Mouse (Mus musculus): ENCODE results near the gene Zcchc7.
A peak's percentile ranks its signal among the peaks of the same experiment; 100 is the strongest.

The Zcchc7 gene

DNA sequence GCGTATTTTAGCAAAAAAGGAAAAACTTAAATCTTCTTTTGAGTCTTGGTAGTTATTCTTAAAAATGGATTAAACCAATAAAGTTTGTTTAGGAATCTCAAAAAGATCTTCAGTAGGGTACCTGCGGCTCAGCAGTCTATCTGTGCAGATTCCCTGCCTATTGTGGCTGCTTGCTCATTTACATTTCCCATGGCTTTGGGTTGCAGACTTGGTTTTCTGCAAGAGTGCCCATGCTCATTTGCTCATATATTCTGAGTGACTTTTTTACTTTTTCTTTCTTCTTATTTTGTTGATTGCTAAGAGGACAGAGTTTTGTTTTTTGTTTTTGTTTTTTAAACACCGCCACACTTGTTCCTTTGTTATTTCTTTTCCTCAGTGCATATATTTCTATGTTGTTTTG is 19.2 kb downstream of the Zcchc7 start:
- DNase-seq, result no peak

DNA sequence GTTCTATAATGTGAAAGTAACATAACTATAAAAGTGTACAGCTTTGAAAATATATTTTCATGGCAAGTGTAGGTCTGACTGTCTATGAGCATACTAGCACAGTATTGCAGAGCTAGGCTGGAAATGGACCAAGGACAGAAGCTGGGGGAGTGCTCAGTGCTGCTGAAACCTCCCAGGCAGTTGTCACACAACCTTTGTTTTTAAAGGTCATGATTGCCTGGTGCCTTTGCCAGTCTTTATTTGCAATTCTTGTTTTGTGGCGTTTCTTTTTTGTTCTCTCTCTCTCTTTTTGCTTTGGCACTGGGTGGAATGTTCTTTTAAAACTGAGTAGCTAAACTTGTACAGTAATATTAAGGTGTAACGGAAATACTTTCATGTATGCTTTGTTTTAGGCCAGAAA is 21.0 kb downstream of the Zcchc7 start:
- peak; percentile 21 for DNase-seq

GRCm38 (mm10) chr4:44777101-44777500 is 21.4 kb downstream of the Zcchc7 start:
- no peak for DNase-seq

DNA sequence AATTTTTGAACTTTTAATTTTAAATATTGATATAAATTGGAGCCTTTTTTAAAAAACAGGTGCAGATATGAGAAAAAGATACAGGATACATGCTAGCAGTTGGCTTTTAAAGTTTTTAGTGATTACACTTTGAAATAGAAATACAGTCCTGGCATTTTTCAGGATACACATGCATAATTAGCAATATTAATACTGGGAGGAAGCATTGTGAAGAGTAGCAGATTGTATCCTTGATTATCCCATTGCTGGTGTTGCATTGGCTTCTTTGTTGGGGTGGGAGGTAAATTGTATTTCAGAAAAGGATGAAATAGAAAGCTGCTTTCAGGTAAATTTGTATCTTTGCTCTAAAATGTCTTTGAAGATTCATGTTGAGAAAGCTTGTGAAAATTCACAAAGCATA is 22.0 kb downstream of the Zcchc7 start:
- no peak for DNase-seq

DNA sequence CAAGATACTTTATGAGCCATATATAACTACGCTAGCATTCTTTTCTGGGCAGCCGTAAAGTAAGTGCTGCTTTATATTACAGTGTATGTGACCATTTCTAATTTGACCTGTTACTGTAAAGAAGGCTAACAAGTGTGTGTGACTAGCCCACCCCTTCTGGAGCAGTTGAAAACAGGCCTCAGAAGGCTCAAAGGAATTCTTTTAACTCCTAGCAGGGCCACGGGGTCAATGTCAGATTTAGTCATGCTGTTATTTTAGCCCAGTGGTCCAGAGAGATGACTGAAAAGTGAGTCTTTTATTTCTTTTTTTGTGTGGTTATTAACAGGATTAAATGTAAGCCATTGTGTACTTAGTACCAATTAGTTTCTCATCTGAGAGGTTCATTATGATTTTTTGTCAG is 22.6 kb downstream of the Zcchc7 start:
- no peak for DNase-seq

- DNase-seq, result no peak
These were observed 24.9 kb downstream of the Zcchc7 start for GRCm38 (mm10) chr4:44780462-44781157.

DNA sequence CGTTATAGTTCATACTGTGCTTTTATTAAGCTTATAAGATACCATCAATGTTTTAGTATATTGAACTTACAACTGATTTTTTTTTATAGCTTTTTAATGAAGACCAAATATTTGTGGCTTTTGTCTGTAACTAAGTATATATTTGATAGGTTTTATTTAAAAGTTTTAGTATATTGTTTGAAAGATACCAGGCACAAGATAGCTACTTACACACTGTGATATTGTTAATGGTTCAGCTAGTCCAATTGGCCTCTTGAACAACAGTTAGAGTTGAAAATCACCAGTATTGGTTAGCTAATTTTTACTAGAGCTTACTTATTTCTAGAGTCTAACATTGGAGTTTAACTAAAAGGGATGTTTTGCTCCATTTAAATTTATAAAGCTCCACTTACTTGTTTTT is 25.8 kb downstream of the Zcchc7 start:
- DNase-seq, result no peak

GRCm38 (mm10) chr4:44783566-44784292 is 28.1 kb downstream of the Zcchc7 start:
- DNase-seq, result no peak

DNA sequence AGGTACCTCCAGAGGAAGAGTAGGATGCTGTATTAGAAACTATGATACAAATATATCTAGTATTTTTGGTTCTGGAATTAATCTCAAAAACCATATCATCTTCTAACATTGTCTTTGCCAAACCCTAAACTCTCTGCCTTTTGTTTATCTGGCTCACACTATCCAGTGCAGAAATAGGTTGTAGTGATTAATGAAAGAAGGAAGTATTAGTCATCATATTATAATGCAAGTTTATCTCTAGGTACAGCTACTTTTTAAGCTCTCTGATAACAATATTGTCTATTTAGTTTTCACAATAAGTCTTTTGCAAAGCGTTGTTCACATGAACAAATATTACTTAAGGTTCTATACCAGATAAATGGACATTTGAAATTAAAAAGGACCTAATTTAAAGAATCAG is 57.2 kb downstream of the Zcchc7 start:
- no peak for DNase-seq

- DNase-seq, result peak; percentile 6
These were observed 58.1 kb downstream of the Zcchc7 start for GRCm38 (mm10) chr4:44813770-44814169.

GRCm38 (mm10) chr4:44816584-44816983 is 60.9 kb downstream of the Zcchc7 start:
- DNase-seq, result no peak

DNA sequence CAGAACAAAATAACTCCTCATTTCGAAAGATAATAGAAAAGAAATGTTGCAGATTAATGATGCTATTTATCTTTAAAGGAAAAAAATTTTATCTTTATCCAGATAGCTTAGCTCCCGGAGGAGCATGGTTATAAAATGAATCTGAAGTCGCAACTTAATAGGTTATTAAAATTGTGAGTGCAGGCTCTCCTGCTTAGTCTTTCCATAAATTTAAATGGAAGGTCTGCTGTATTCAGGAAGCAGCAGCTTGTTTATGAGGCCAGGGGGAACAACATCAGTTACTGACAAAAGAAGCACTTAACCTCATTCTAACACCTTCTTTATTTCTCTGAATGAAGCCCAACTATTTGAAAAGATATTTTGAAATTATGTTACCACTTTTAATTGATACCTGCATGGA is 74.9 kb downstream of the Zcchc7 start:
- DNase-seq, result no peak

GRCm38 (mm10) chr4:44851835-44852251 is 96.2 kb downstream of the Zcchc7 start:
- DNase-seq, result no peak

- no peak for DNase-seq
These were observed 115.9 kb downstream of the Zcchc7 start for GRCm38 (mm10) chr4:44871591-44871990.

- no peak for DNase-seq
These were observed 116.4 kb downstream of the Zcchc7 start for GRCm38 (mm10) chr4:44872048-44872447.

DNA sequence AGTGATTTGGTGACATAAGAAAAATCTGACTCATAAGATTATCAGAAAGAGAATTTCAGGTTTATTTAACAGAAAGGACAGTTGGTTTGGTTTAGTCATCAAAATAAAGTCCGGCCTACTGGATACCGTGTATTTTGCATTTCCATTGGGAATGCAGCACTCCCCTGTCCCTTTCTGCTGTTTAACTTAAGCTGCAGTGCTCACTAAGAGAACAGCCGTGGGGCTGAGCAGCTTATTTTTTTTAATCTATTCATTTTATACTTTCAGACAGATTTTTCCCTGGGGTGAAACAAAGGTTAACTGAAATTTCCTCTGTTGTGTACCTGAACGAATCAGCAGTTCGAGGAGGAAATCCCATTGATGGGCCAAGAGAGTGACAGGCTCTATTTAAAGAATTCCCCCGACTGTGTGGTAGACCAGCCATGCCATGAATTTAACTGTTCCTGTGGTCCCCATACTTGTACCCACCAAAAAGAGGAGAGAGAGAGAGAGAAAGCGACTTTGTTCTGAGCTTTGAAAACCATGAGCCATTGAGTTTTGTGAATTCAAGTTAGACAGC is 124.5 kb downstream of the Zcchc7 start:
- no peak for DNase-seq

DNA sequence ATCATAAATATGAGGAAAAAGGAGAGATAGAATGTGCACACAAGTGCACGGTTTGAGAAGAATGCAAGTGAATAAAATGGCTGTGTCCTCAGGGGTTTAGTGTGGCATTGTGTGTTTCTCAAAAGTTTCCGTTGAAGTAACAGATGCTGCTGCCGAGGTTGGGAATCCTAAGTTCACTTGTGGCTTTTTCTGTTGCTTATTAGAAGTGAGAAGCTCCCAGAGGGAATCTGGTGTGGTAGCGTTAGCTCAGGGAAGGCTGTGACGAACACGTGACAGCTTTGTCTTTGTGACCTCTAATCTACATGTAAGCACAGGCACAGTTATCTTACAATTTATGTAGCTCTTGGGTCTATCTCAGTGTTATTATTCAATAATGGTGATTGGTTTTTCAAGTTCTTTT is 130.5 kb downstream of the Zcchc7 start:
- no peak for DNase-seq

GRCm38 (mm10) chr4:44891344-44891743 is 135.7 kb downstream of the Zcchc7 start:
- no peak for DNase-seq

GRCm38 (mm10) chr4:44905651-44906271 is 150.1 kb downstream of the Zcchc7 start:
- DNase-seq, result peak; percentile 9

GRCm38 (mm10) chr4:44906399-44906798 is 150.7 kb downstream of the Zcchc7 start:
- DNase-seq, result no peak

DNA sequence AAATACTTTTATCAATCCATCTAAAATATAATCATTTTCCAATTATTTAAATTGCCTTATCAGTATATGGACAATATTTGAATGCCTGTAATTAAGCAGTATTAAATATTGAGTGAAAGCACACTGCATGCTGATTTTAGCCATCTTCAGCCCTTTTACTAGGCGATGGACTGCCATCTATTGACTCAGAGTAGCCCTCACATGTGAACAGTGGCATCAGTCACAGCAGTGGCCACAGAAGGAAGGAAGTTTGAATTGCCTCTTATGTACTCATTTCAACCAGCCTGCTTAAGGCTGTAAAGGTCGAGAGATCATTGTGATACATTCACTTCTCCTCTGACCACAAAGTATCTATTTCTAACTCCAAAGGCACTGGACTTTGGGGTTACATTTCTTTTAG is 154.4 kb downstream of the Zcchc7 start:
- peak; percentile 13 for DNase-seq

- DNase-seq, result no peak
These were observed 155.2 kb downstream of the Zcchc7 start for GRCm38 (mm10) chr4:44910857-44911256.

- no peak for DNase-seq
These were observed 161.7 kb downstream of the Zcchc7 start for GRCm38 (mm10) chr4:44917312-44917848.

DNA sequence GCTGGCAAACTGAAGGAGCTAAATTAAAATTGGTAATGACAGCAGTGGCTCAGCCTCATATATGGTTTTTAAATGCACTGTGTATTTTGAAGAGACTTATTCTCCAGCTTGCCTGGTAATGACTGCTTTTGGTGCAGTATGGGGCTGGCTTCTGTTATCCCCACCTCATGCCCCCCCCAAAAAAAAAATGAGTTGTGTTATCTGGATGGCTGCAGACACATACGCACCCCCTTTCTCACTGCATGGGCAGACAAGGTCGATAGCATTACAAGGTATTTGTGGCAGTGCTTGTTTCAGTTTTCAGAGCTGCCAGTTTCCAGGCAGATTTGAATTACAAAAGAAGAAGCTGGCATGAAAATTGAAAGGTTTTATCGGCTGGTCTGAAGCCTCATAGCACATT is 162.2 kb downstream of the Zcchc7 start:
- DNase-seq, result no peak
